Mouse (Mus musculus): ENCODE data around the gene Rnf130.
A peak's percentile ranks its signal among the peaks of the same experiment; 100 is the strongest.

Gene Rnf130

GRCm38 (mm10) chr11:50024833-50025720 lies at the start of gene Rnf130:
Gene Rnf130, plus strand, starts transcription at chr11:50025346.
- peak; percentile 92 for DNase-seq (ENCODE audit: low read depth)

- DNase-seq (ENCODE audit: low read depth): no peak
Measured at GRCm38 (mm10) chr11:49977963-49978568, 47.1 kb upstream of the Rnf130 start.

- no peak for DNase-seq (ENCODE audit: low read depth)
Measured at GRCm38 (mm10) chr11:49978935-49979334, 46.2 kb upstream of the Rnf130 start.

- DNase-seq (ENCODE audit: low read depth): no peak
Measured at GRCm38 (mm10) chr11:49980681-49981235, 44.4 kb upstream of the Rnf130 start.

GRCm38 (mm10) chr11:49981321-49981963 lies 43.7 kb upstream of the Rnf130 start:
- peak; percentile 13 for DNase-seq (ENCODE audit: low read depth)

- no peak for DNase-seq (ENCODE audit: low read depth)
Measured at GRCm38 (mm10) chr11:49982094-49982493, 43.1 kb upstream of the Rnf130 start.

GRCm38 (mm10) chr11:49982881-49983280 lies 42.3 kb upstream of the Rnf130 start:
- no peak for DNase-seq (ENCODE audit: low read depth)

GRCm38 (mm10) chr11:49983875-49984552 lies 41.1 kb upstream of the Rnf130 start:
- DNase-seq (ENCODE audit: low read depth): peak; percentile 20

- no peak for DNase-seq (ENCODE audit: low read depth)
Measured at GRCm38 (mm10) chr11:49985009-49985408, 40.1 kb upstream of the Rnf130 start.

GRCm38 (mm10) chr11:49986277-49987036 lies 38.7 kb upstream of the Rnf130 start:
- DNase-seq (ENCODE audit: low read depth): peak; percentile 76

- no peak for DNase-seq (ENCODE audit: low read depth)
Measured at GRCm38 (mm10) chr11:49994536-49994935, 30.6 kb upstream of the Rnf130 start.

GRCm38 (mm10) chr11:49996398-49996797 lies 28.7 kb upstream of the Rnf130 start:
- DNase-seq (ENCODE audit: low read depth): no peak

GRCm38 (mm10) chr11:49997321-49997720 lies 27.8 kb upstream of the Rnf130 start:
- DNase-seq (ENCODE audit: low read depth): peak; percentile 65

- no peak for DNase-seq (ENCODE audit: low read depth)
Measured at GRCm38 (mm10) chr11:50002853-50003252, 22.3 kb upstream of the Rnf130 start.

GRCm38 (mm10) chr11:50007776-50008175 lies 17.4 kb upstream of the Rnf130 start:
- no peak for DNase-seq (ENCODE audit: low read depth)

- DNase-seq (ENCODE audit: low read depth): no peak
Measured at GRCm38 (mm10) chr11:50008231-50008630, 16.9 kb upstream of the Rnf130 start.

GRCm38 (mm10) chr11:50013016-50013415 lies 12.1 kb upstream of the Rnf130 start:
- no peak for DNase-seq (ENCODE audit: low read depth)

GRCm38 (mm10) chr11:50016503-50016902 lies 8.6 kb upstream of the Rnf130 start:
- no peak for DNase-seq (ENCODE audit: low read depth)

GRCm38 (mm10) chr11:50017511-50017910 lies 7.6 kb upstream of the Rnf130 start:
- DNase-seq (ENCODE audit: low read depth): no peak

- DNase-seq (ENCODE audit: low read depth): no peak
Measured at GRCm38 (mm10) chr11:50018848-50019247, 6.3 kb upstream of the Rnf130 start.

GRCm38 (mm10) chr11:50022085-50022484 lies 3.1 kb upstream of the Rnf130 start:
- DNase-seq (ENCODE audit: low read depth): no peak
